Mouse (Mus musculus) regulatory T cell (primary cell): ENCODE measurements around the gene Col12a1.
"Not testable (repeated sequence)": the region's sequence is repeated elsewhere in the genome, so short reads cannot be mapped to it uniquely, and the experiment has no call there.

ENCODE experiments used
- in situ Hi-C: fragments of 300-600 bp; cut with MboI, MseI; formaldehyde crosslinking; loops from one replicate; pipeline ENCODE4 v1.15.1; 2025; ENCODE audit warnings: high pct_unique_total_duplicates

Col12a1 gene

DNA sequence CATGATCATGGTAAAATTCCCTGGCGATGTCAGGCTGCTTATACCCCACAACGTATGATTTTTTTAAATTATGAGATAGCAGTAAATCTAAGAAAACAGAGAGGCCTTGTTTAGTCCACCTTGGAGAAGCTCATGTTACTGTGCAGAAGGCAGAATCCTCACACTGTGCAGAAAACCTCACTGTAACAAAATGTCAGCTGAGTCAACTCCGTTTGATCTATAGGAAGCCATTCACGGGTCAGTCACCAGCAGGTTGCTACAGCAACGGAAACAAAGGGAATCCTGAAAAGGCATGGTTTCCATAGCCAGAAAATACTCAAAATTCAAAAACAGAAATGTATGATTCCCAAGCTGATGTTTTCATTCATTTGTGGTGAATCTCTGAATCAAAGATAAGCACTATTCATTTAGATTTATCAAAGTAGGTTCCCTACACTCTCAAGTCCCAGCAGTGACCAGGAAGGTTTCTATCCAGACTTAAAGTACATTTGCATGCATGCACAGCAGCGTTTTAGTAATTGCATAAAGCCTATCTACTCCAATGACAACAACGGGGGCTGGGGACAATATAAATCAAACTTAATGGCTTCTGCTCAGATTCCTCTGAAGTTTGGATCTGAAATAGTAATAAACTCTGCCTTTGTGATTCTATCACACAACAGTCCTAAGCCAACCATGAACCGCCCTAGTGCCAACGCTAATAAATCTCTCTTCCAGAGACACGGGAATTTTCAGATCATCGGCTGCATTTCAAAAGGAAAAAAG lies 28.7 kb downstream of the Col12a1 start:
- in situ Hi-C loops = no loop called here

DNA sequence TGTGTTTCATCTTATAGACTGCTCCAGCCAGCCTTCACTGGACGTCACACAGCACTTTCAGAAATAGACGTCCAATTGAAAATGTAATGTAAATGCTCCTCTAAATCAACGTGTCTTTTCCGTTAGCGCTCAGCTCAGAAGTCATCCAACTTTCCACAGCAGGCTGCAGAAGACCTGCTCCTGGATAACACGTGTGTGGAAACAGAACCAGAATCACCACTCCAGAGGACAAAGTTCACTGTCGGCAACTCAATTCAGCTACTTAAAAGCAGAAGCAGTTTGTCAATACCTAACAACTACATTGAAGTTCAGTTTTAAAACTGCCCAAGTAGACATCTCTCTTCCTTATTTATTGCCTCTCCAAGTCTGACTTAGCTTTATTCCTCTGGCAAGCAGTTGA lies 29.3 kb downstream of the Col12a1 start:
- in situ Hi-C loops = no loop called here

DNA sequence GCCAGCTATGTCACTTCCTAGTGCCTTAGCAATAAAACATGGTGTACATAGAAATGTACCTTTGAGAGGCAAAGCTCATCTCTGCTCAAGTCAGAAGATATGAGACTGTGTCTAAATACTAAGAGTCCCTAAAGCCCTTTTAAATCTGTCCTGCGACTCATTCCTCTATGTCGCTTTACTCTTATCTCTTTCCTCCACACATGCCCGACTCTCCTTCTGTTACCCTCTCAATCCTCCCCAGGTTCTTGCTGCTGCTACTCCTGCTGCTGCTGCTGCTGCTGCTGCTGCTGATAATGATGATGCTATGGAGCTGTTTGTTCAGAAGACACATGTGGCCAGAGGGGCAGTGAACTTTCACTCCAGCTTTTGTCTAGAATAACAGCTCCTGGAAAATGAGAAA lies 31.4 kb downstream of the Col12a1 start:
- in situ Hi-C loops = no loop called here

DNA sequence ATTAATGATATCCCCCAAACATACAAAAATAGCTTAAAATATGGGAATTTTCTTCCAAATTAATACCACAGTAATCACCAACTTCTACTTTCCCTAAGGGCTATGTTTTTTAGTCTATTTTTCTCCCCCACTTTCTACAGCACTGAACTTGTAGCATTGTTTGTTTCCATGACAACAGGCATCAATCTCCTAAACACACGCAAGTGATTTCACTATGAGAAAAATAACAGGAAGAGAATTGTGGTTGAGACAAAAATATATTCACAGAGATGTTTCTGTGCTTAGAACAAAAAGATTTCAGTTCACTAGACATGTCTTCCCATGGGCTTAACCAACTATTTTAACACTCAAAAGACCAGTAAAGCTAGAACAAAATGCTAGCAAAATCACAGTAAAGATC lies 32.6 kb downstream of the Col12a1 start:
- in situ Hi-C loops = no loop called here

DNA sequence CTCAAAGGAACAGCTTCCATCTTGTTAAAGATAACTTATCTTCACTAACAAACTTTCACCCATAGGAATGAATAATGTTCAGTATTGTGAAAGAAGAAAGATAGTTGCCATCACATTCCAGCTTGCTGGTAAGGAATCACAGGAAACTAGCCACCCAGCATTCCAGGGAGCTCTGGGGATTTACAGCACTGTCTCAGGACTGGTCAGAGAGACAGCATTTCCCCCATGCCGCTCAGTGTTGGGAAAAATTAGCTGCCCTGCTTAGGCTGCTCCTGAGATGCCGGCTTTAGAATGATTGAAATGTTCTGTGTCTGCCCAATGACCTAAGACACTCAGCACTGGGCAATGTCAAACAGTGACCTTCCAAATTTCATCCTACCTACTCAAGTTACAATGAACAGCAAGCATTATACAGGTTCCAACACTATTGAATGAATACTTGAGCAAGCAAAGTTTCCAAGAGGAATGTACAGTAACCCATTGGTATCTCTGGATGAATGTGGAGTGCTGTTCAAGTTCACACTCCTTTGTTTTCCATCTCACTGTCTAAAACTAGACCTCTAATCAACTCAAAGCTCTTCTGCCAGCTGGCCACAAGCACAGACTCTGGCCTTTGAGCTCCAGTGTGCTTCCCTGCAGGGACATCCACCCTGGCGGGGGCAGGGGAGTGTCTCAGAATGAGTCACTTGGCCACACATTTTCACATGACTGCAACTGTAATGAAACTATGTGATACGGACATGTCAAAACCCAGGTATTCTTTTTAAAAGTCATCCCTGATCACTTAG lies 38.0 kb downstream of the Col12a1 start:
- in situ Hi-C loops = no loop called here

DNA sequence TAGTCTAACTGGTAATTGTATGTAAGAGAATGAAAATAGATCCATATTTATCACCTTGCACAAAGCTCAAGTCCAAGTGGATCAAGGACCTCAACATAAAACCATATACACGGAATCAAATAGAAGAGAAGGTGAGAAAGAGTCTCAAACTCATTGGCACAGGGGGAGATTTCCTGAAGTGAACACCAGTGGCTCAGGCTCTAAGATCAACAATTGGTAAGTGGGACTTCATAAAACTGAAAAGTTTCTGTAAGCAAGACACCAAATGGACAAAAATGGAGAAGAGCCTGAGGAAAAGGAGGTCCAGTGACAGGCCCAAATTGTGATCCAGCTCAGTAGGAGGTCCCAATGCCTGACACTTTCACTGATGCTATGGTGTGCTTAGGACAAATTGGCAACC lies 49.8 kb downstream of the Col12a1 start:
- in situ Hi-C loops = not testable (repeated sequence)

DNA sequence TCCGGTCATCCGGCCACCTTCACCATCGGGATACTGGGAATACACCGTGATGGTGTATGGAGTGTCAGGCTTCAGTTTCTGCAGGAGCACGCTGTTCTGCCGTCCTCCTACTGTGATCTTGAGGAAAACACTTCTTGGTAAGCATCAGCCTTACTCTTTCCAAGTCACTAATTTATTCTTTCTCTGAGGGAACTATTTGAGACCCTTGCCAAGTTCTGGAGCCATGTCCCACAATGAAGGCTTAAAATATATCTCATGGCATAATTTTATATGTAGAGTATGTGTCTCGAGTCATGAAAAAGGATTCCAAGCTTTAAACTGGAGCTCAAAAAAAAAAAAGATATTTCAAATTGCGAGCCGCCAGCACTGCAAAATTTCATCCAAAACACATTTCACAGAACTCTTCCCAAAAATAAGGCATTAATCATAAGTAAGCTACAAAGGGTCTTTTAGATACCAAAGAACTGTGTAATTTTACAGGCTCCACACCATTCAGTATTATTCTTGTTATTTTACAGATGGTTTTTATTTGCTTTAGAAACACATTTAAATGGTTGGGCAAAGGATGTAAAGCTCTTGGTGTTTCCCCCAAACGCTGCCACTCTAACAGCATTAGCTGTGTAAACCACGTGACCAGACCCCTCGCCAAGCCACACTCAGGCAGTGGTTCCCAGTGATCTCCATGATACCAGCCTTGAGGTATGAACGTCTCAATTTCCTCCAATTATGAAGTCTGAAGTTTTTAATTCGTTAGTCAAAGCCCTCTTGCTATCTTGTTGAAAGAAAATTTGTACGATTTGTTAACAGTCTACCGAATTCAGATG lies 65.1 kb downstream of the Col12a1 start:
- in situ Hi-C loops = no loop called here

DNA sequence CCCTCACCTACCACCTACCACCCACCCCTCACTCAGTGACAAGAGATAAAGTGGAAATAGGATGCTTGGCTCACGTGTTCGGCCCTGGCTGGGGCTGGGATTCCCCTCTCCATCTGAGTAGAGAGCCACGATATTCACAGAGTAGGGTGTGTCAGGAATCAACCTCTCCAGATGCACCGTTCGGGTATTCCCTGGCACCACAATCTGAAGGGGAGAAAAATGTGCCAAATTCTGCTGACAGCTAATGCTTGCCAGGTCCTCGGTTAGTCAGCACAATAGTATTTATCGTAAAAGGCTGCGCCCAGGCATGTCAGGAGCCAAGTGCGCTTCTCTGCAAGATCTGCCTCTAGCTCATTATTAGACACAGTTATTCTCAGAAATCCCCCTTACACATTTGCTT lies 70.0 kb downstream of the Col12a1 start:
- in situ Hi-C loops = no loop called here

DNA sequence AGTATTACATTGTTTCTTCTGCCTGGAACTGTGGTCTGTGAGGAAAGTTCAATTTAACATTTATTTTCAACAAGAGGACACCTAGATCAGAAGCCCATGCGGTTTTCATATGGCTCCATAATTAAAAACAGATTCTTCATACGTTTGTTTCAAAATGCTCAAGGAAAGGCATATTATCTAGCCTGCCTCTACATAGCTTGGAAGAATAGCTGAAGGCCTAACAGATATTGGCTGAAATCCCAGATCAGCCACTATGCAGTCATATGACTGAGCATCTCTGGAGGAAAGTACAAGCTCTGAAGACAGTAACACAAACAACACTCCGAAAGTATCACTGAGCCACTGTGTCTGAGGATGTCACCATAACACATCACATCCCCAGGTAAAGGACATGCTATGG lies 72.9 kb downstream of the Col12a1 start:
- in situ Hi-C loops = no loop called here

DNA sequence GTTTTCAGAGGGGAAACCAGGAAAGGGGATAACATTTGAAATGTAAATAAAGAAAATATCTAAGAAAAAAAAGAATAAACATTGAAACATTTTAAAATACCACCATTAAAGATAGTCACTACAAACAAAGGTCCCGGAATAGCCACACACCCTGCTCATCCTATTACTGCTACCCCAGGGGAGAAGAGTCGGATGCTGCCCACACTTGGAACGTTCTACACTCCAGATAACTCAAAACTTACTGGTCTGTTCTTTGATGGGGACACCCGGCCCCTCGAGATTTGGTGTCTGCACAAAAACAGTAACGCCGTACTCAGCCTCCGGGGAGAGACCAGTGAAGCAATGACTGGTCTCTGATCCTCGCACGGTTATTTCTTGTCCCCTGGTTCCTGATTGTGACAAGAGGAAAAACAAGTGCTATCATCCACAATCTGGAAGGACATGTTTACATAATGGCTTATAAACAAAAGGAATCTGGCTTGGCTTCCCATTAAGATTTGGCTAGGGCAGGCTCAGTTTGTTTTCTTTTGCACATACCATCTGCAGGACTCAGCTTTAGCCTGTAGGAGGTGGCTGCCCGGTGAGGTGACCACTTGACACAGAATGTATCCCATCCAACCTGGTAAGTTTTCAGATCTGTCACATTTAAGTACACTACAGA lies 79.1 kb downstream of the Col12a1 start:
- in situ Hi-C loops = no loop called here

DNA sequence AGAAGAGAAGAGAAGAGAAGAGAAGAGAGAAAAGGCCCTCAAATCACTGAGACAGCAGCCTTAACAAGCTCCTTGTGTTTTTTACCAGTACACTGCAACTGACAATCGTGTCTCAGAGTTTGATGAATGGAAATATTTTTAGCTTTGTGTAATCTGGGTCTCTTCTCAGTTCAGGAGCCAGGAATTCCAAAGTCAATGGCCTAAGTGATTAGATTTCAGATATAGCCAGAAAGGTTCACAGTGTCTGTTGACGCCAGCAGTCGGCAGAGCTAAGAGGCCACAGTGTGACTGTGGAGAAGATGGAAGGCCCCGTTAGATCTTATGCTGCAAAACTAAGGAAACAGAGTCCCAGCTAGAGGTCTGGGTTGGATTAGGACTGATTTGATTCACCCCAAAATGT lies 80.8 kb downstream of the Col12a1 start:
- in situ Hi-C loops = no loop called here

DNA sequence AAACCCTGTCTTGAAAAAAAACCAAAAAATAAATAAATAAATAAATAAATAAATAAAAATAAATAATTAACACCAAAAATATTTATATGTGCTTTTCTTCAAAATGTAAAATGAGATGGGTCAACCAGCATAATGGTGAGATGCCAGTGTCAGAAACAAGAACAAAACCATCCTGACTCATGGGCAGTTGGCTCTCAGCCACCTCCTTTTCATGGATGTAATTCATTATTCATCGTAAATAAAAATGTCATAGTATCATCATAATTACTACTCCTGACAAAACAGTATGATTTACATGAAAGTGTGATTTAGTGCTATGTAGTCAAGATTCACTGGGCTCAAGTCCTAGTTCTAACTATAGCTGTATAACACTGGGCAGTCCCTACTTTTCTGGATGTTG lies 84.6 kb downstream of the Col12a1 start:
- in situ Hi-C loops = no loop called here

DNA sequence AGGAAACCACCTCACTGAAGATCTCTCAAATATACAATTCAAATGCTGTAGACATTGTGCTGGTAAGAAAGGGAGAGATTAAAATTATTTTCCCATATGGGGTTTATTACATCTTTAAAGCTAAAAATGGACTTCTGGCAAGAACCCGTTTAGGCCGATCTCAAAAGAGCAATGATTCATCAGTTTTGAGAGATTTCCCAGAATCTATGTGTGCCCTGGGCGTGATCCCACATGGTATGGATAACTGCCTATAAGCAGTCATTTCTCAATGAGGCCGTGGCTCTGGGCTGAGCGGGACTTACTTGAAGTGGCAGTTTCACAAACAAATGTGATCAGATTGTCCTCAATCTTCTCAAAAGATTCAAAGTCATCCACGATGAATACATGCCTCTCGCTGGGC lies 87.4 kb downstream of the Col12a1 start:
- in situ Hi-C loops = no loop called here

DNA sequence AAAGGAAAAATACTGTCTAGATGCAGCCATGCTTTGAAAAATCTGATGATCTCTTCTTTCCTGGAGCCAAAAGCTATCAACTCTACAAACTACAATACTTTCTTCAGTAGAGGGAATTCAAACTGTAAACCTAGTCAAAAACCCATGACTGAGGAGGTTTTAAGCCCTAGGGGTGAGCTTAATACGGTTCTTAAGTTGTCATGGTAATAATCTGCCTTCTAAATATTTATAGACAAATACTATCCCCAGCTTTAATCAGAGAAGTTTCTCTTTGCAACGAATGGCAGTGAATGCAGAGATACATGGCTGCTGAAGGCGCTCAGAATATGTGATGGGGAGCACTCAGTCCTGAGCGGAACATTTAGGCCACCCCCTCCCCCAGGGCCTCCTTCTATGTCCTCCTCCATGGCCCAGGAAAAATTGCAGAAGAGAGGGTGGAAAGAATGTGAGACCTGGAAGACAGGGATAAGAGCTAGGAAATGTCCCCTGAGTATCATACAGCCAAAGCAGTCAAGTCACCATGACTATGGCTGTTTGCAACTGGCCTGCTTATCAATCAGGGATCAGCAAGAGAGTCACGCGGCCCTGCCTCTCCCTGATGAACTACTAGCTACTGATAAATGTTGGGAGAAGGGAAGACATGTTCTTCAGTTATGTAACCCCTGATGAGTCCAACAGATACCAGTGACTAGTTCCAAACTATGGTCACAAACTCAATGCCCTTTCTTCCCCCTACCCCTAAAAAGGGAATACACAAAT lies 99.6 kb downstream of the Col12a1 start:
- in situ Hi-C loops = no loop called here

DNA sequence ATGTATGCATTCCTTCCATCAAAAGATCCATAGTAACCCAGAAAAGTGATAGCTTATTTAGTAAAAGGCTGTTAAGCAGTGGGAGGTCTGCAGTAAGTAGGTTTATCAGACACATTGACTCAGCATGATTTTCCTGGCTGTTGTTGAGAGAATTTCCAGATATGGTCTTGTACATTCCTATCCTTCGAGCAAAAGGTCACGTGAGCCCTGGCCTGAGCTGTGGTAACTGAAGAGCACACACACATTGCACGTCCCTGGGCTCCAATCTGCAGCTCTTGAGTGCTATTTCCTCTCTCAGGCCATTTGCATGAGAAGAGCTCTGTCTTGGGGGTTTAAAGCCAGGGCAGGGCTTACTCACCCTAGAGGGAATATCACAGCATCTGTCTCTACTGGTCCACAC lies 101.3 kb downstream of the Col12a1 start:
- in situ Hi-C loops = no loop called here

DNA sequence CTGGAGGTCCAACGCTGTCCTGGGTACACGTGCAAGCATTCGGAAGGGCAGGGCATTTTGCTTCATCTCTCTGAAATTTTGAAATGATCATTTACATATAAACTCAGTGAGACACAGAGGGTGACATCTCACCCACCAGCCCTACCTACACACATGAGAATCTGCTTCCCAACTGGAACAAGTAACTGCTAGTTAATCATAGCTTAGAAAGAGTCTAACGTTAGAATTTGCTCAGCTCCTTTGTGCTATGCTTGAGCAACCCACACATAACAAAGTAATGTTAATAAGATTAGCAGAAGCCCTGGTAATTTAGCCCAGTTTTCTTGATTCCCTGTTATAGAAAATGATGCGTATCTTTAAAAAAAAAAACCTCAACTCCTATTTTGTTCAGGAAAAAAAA lies 102.6 kb downstream of the Col12a1 start:
- in situ Hi-C loops = no loop called here

DNA sequence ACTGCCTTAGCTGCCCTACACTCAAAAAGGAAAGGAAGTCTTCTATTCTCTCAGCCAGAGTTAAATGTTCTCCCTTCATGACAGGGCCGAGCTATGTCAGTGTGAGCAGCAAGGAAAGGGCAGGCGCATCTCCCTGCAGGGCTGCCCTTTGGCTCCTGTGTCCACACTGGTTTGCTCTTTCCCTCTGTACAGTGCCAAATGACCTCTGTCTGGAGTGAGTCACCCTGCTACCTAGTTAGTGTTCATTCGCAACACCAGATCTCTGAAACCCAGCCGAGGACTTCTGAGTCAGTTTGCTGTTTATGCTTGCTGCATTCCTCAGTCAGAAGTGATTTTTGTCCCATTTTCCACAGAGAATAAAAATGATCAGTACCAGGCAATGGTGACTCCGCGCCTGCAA lies 108.3 kb downstream of the Col12a1 start:
- in situ Hi-C loops = no loop called here

DNA sequence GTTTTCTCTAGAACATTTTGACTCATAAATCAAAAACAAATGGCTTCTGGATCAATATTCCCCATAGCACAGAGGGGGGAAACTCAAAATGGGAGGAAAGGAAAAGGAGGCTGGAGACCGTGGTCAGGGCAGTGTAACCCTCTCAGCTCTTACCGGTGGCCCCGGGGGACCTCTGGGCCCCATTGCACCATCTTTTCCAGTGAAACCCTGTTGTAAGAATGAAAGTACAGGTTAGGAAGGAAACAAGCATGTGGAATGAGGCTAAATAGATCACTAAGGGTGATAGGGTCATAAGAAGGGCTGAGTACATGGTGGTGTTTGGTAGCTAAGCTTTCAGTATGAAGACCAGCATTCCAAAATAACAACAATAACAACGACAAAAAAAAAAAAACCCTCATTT lies 109.0 kb downstream of the Col12a1 start:
- in situ Hi-C loops = no loop called here

DNA sequence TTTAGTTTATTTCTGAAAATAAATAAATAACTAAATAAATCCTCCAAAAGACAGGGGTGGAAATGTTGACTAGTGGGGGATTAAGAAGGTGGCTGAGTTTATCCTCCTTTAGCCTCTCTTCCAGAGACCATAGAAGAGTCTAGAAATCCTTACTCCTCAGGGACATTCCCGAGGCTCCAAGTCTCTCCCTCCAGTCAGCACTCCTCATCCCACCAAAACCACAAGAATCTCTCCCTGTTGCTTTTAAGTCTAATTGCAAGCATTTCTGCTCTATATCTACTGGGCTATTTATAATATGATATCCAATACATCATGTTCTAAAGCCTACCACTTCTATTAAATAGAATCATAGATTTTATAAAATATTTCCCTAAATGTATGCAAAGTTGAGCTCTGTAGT lies 109.8 kb downstream of the Col12a1 start:
- in situ Hi-C loops = no loop called here

DNA sequence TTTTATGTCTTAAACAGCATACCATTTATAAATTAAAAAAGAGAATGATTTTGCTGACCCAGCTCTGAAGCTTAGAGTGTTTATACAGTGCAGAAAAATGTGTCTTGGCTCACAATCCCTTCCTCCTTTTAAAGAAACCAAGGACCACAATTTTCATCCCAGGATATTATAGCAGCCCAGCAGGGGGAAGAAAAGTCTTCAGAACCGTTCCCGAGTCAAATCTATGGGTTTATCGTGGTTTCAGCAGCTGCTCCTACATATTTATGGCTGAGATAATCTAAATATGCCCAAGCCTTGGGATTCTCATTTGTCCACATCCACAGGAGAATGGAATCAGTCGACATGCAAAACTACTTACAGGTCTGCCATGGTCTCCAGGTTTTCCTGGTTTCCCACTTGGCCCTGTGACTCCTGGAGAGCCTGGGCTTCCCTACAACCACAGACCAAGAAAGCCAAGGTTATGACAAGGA lies 110.5 kb downstream of the Col12a1 start:
- in situ Hi-C loops = no loop called here

DNA sequence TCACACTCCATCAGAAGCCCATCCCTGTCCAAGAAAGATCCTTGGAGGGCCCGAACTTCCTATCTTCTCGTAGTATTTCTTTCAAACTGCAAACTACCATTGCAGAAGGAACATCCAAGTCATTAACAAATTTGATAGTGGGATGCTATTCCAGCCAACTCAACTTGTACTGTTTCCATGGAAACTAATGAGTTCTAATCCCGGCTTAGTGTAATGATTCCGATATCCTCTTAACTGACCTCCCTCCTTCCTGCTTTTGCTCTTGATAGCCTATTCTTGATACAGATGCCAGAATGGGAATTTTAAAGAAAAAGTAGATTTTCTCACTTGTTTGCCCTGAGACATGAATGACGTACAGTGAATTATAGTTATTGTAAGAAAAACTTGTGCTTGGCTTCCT lies 112.5 kb downstream of the Col12a1 start:
- in situ Hi-C loops = no loop called here
